Mouse (Mus musculus) Patski (cell line): ENCODE measurements around the gene Gadd45a. TPM values are rescaled to one million over a fixed set of nuclear protein-coding genes. Genes with fewer than 3 reads are reported as not detected.
A peak's percentile ranks its signal among the peaks of the same experiment; 100 is the strongest.

Experiments
- ATAC-seq: fragments of 100-300 bp; one replicate; pipeline ENCODE4 v1.8.0; 2021
- CTCF ChIA-PET: fragments of 350-600 bp; sonication (Branson Sonifier 250); formaldehyde crosslinking; loops from one replicate; lab custom pipeline; 2022; ENCODE audit warnings: inconsistent platforms; lab: Charles Lee
- POLR2A ChIA-PET: fragments of 350-600 bp; sonication (Branson Sonifier 250); formaldehyde crosslinking; loops from one replicate; lab custom pipeline; 2022; ENCODE audit warnings: antibody characterized with exemption, inconsistent platforms; lab: Charles Lee
- DNase-seq: peaks from one replicate; pipeline ENCODE4 v3.0.0-alpha.2; 2011; ENCODE audit warnings: low read depth, low spot score
- H3K27me3 ChIP-seq: fragments of 371-371 bp; one replicate; pipeline ENCODE4 v1.5.1; 2021
- CTCF ChIP-seq: fragments of 100-300 bp; IDR thresholded peaks from one replicate; pipeline ENCODE4 v1.5.1; 2021
- in situ Hi-C: fragments of 300-500 bp; cut with MboI; formaldehyde crosslinking; loops from 3 replicates; pipeline ENCODE4 v1.11.1; 2018; ENCODE audit warnings: low pct_unique_long_range_greater_than_20kb, mixed read lengths
- polyA plus RNA-seq: library from polyadenylated mRNA; unstranded; gene quantifications from one replicate; pipeline ENCODE4 v1.2.3, GENCODE M21; 2021

Gene Gadd45a
- polyA plus RNA-seq, 1 experiment from 2014 or later, result 138 TPM

DNA sequence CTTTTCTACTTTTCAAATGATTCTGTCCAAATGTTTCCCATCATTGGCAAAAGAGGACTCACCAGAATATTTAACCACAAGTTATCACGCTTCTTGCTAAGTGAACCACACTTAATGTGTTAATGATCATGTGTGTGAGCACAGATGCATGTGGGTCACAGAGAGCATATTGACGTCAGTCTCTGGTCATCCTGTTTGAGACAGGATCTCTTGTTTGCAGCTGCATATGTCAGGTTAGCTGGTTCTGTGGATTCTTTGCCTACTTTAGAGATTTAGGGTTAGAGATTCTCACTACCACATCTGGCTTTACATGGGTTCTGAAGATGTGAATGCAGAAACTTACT lies 12.4 kb upstream of the Gadd45a start:
- H3K27me3 ChIP-seq, result no peaks in the 10 kb centered on the region
- ChIA-PET POLR2A (interaction anchor here (0.9 kb wide), 1 partner anchor 51 kb away, joined by 3 read pairs; no protein-coding TSS in a partner anchor), CTCF (interaction anchor here (1.1 to 1.8 kb wide), 4 partner anchors 11 to 74 kb away, joined by 3 to 6 read pairs (median 4); partner anchors contain the start of gene Gadd45a)
- no peak for ATAC-seq
- in situ Hi-C loops, result no loop called here
- no peak for TF ChIP-seq CTCF
- DNase-seq, result no peak

DNA sequence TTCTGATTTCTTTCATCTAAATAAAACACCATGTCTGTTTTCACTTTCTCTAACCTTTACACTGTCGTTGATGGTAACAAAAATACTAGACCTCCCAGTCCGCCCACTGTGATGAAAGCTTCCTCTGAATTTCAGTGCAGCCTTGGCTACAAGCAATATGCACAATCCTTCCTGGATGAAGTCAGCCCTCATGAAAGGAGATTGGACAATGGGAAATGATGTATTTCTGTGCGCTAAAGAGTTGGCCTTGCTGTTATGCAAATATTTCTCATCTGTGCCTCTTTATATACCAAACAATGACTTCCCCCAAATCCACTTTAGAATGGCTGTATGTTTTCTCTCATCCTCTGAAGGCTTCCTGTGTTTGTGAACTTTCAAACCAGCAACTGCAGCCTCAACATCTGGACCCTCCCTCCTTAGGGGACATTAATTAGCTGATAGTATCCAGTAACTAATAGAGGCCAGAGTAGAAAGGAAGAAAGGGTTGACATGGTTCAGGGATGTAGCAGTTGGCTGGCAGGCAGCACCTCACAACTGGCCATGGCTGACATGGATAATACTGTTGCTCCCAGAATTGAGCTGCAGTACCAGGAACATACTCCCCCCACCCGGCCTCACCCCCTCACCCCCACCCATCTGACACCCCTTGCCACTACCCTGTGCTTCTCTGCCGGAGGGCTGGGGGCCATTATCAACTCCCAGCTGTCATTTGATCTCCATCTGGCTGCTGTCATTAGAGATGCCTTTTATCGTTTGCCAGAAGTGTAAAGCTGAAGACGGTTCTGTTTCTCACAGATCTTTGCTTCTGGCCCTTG lies 11.8 kb upstream of the Gadd45a start:
- ChIA-PET POLR2A (interaction anchor here (0.9 kb wide), 1 partner anchor 51 kb away, joined by 3 read pairs; no protein-coding TSS in a partner anchor), CTCF (interaction anchor here (1.1 to 1.8 kb wide), 4 partner anchors 11 to 75 kb away, joined by 3 to 6 read pairs (median 5); partner anchors contain the start of gene Gadd45a)
- in situ Hi-C loops, result no loop called here
- TF ChIP-seq CTCF, result no peak
- no peak for ATAC-seq
- H3K27me3 ChIP-seq, result no peaks in the 10 kb centered on the region
- no peak for DNase-seq

DNA sequence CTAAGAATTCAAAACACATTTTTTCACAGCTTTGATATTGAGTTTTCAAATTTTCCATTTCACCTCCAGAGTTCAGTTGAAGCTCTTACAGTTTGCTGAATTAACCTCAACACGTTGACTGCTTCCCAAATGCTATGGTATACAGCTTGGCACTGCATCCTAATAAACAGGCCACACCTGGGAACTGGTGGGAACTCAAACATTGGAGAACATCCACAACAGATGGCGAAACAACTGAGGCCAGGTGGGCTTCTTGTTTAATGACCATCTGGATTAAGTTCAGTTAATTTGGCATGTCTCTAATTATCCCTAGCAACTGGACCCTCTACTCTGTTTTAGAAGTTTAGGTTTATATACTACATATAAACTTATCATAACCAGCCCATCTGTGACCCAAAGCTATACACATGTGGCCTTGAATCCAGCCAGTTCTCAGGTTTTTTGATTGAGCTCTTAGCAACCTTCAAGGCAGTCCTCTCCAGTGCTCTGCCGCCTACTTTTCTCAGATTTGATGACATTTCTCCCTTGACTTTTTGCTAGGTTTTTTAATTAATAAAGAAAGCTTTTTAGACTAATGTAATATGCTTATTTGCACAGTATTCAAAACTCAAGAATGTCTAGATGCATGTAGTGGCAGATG lies 10.9 kb upstream of the Gadd45a start:
- TF ChIP-seq CTCF, result no peak
- ChIA-PET CTCF (interaction anchor here (1.8 kb wide), 1 partner anchor 12 kb away, joined by 6 read pairs; no protein-coding TSS in a partner anchor), POLR2A (no interaction called here)
- ATAC-seq (no peak), DNase-seq (no peak)
- no peaks in the 10 kb centered on the region for H3K27me3 ChIP-seq
- in situ Hi-C loops, result no loop called here

DNA sequence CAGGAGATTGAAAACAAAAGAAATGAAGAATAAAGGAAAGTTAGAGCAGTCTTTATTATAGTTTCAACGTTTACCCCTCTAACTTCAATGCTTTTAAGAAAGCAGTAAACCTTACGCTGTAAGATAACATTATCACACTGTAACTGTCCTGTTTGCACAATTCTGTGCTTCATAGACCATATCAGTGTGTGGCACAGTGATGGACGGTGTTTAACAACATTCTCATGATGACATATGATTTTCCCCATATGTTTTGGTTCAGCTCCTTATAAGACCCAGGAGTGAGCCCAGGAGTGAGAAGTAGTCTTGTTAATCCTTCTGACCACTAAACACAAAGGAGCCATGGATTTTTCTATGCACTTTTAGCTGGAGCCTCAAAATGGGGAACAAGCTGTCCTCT lies 9.7 kb upstream of the Gadd45a start:
- in situ Hi-C loops, result no loop called here
- ChIA-PET CTCF (interaction anchor here (1.8 kb wide), 1 partner anchor 13 kb away, joined by 6 read pairs; no protein-coding TSS in a partner anchor), POLR2A (no interaction called here)
- ATAC-seq, result no peak
- DNase-seq, result no peak
- no peak for TF ChIP-seq CTCF
- no peaks in the 10 kb centered on the region for H3K27me3 ChIP-seq

DNA sequence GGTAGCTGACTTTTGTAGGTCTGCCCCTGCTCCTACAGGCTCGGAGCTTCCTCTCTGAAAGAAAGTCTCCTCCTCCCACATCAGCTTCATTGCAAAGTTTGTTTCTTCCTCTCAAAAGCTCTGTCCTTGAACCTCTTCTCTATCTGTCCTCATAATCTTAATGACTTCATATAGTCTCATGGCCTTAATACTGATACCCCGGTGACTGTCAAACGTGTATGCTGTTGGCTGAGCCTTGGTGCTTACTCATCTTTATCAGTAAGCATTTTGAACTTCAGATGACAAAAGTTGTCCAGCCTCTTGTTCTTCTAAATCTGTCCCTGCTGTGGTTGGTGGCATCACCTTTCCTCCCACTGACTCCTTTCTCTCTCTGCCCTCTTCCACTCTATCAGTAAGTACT lies 8.2 kb upstream of the Gadd45a start:
- no peak for TF ChIP-seq CTCF
- H3K27me3 ChIP-seq, result no peaks in the 10 kb centered on the region
- ATAC-seq (no peak), DNase-seq (no peak)
- CTCF ChIA-PET, result interaction anchor here (1.0 kb wide), 1 partner anchor 10 kb away, joined by 4 read pairs; no protein-coding TSS in a partner anchor
- POLR2A ChIA-PET, result interaction anchor here (1.4 kb wide), 1 partner anchor 11 kb away, joined by 3 read pairs; no protein-coding TSS in a partner anchor
- in situ Hi-C loops, result no loop called here

DNA sequence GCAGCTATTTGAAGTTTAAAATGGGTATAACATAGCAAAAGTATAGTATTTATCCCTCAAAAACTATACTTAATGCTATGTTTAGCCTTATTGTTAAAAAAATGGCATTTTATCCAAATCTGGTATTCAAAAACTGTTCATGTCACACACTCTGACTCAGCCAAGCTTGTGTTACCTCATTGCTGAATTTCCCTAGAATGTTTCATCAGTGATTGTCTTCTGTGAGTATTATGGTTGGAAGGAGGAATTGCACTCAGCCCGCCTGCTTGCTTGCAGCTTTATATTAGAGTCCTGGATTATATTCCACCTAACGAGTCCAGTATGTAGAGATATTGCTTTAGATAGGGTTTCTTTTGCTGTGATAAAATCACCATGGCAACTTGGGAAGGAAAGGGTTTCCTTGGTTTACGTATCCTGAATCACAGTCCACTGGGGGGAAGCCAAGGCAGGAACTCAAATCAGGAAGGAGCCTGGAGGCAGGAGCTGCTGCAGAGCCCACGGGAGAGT lies 3.7 kb upstream of the Gadd45a start:
- ATAC-seq (no peak), DNase-seq (no peak)
- ChIA-PET POLR2A (no interaction called here), CTCF (interaction anchor here (1.1 to 3.9 kb wide), 3 partner anchors 15 to 78 kb away, joined by 3 to 13 read pairs (median 4); no protein-coding TSS in a partner anchor)
- TF ChIP-seq CTCF, result no peak
- no peaks in the 10 kb centered on the region for H3K27me3 ChIP-seq
- in situ Hi-C loops, result loop anchor here (5.0 kb wide), 2 partner anchors 61 to 189 kb away; no protein-coding TSS in a partner anchor

DNA sequence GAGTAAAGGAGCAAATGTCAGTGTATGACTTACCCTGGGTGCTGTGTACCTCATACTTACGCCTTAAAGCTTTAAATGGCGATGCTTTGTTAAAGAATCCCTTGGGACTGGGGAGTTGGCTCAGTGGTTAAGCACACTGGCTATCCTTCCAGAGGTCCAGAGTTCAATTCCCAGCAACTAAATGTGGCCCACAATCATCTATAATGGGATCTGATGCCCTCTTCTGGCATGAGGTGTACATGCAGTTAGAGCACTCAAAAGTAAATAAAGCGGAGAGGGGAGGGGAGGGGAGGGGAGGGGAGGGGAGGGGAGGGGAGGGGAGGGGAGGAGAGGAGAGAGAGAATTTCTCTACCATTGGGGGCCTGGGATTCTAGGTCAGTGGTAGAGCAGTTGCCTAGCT lies 1.7 kb upstream of the Gadd45a start:
- CTCF ChIA-PET, result interaction anchor here (1.4 to 5.2 kb wide), 3 partner anchors 71 to 101 kb away, joined by 7 to 48 read pairs (median 21); no protein-coding TSS in a partner anchor
- POLR2A ChIA-PET, result no interaction called here
- no peaks in the 10 kb centered on the region for H3K27me3 ChIP-seq
- TF ChIP-seq CTCF, result peak; percentile 17
- in situ Hi-C loops, result loop anchor here (5.0 kb wide), 2 partner anchors 103 to 142 kb away; partner anchors contain the start of gene Gng12
- no peak for ATAC-seq
- no peak for DNase-seq

DNA sequence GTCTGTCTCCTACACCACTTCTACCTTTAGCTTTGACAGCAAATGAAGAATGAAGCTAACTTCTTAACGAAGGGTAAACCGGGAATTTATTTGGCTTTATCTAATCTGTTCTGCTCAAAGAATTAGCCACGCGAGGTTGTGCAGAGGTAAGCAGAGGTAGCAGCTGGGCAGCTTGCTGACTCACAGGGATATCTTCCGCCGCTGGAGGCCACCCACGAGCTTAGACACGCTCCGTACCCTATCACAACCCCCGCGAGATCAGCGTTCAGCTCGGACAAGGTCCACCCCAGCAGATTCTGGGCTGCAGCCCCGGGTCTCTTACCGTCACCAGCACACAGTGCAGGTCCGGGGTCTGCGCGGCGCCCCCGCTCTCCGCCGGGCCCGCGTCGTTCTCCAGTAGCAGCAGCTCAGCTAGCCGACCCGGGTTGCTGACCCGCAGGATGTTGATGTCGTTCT lies 873 bp downstream of the Gadd45a start:
- in situ Hi-C loops, result loop anchor here (5.0 kb wide), 2 partner anchors 106 to 139 kb away; partner anchors contain the start of gene Gng12
- peak; percentile 71 for TF ChIP-seq CTCF
- no peak for DNase-seq
- H3K27me3 ChIP-seq, result no peaks in the 10 kb centered on the region
- ATAC-seq, result peak; percentile 66
- ChIA-PET POLR2A (interaction anchor here (0.7 to 3.1 kb wide), 13 partner anchors 8 to 122 kb away, joined by 3 to 17 read pairs (median 5); no protein-coding TSS in a partner anchor), CTCF (interaction anchor here (0.8 to 5.2 kb wide), 18 partner anchors 37 to 500 kb away, joined by 3 to 48 read pairs (median 5); no protein-coding TSS in a partner anchor)

DNA sequence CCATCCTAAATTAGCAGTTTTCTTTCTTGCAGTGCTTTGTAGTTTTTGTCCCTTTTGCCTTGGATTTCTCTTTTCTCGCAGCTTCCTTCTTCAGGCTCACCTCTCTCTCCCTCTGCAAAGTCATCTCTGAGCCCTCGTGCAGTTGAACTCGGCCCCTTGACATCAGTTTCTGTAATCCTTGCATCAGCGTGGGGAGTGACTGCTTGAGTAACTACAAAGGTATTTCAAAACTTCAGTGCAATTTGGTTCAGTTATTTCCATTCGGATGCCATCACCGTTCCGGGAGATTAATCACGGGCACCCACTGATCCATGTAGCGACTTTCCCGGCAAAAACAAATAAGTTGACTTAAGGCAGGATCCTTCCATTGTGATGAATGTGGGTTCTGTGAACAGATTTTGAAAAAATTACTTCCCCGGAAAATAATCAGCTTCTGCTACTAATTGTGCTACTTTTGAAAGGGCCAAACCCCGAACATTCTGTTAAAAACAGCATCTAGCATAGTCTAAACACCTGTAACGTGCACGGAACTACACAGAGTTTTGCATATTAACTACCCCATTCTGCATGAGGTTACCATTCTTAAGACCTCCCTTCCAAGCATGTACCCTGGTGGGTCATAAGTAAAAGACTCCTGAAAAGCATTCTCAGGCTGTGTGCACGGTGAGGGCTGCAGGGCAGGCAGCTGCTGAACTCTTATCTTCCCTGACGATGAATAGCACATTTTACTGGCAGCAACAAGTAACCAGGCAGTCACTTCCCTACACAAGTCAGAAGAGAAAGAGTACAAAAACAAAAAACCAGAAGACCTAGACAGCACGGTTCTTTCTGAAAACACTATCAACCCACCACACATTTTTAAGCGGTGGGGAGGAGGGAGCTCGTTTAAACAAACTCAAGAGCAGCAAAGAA lies 1.6 kb downstream of the Gadd45a start:
- ChIA-PET CTCF (interaction anchor here (0.8 to 5.2 kb wide), 19 partner anchors 36 to 500 kb away, joined by 3 to 48 read pairs (median 5); no protein-coding TSS in a partner anchor), POLR2A (interaction anchor here (0.7 to 3.1 kb wide), 11 partner anchors 7 to 123 kb away, joined by 3 to 17 read pairs (median 6); no protein-coding TSS in a partner anchor)
- ATAC-seq (peak; percentile 17), DNase-seq (peak; percentile 75)
- in situ Hi-C loops, result loop anchor here (5.0 kb wide), 2 partner anchors 107 to 138 kb away; partner anchors contain the start of gene Gng12
- TF ChIP-seq CTCF, result no peak
- no peaks in the 10 kb centered on the region for H3K27me3 ChIP-seq
